Mouse (Mus musculus): ENCODE measurements around the gene Lsm11.

GRCm38 (mm10) chr11:45907301-45907700, 37.4 kb downstream of the Lsm11 start:
- no peak for TF ChIP-seq POLR2A (IDR thresholded peaks at IDR 0.05; ENCODE audit: extremely low read depth, insufficient read depth, low read length)
- no peak for TF ChIP-seq CTCF (IDR thresholded peaks at IDR 0.05; ENCODE audit: low read depth, low read length)

All from liver, adult 2 months (tissue).